Mouse (Mus musculus): Measurements from ENCODE around the gene Nadsyn1.

Nadsyn1 gene

GRCm38 (mm10) chr7:143801195-143802065 lies 21.2 kb downstream of the Nadsyn1 start:
- DNase-seq (ENCODE audit: low spot score), result no peak

- DNase-seq (ENCODE audit: low spot score), result no peak
Measured at GRCm38 (mm10) chr7:143800770-143801169, 21.9 kb downstream of the Nadsyn1 start.

DNA sequence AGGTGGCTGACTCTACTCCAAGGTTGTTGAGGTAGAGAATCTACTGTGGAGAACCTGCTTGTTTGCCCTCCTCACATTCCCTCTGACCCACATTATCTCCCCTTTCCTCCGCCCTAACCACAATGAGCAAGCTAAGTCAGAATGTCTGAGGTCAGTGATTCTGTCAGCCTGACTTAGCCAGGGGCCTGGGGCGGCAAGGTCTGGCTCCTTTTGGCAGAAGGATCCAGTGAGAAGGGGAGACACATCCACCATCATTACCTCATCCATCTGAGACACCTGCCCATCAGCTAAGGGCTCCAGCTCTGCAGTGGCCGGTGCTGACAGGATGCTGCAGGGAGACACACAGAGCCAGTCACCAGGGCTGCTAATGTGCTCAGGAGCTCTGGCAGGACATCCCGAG lies 23.9 kb downstream of the Nadsyn1 start:
- no peak for DNase-seq (ENCODE audit: low spot score)

- DNase-seq (ENCODE audit: low spot score), result no peak
Measured at GRCm38 (mm10) chr7:143793121-143793520, 29.5 kb downstream of the Nadsyn1 start.

DNA sequence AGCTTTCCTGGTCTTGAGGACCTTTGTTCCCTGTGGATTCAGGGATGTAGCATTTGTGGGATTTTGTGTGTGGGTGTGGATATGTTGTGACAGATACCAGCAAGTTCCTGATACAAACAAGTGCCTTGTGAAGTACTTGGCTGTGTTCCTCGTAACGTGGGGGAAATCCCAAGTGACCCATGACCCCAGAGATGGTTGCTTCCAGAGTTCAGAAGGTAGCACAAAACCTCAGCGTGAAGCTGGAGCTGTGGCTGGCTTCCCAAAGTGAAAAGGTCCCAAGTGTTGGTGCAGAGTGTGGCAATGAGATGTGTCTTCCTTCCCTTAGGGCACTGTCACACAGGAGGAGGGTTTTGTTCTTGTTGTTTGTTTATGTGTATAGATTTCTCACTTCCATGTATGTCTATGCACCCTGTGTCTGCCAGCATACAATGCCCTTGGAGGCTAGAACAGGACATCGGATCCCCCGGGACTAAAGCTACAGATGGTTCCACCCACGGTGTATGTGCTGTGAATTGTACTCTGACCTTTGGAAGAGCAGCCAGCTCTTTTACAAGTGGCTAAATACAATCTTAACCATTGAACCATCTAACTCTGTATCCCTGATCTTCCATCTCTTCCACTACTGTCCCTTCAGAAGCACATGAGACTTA lies 30.2 kb downstream of the Nadsyn1 start:
- no peak for DNase-seq (ENCODE audit: low spot score)

GRCm38 (mm10) chr7:143783996-143784829 lies 38.4 kb downstream of the Nadsyn1 start, which contains the start of gene Mrgpre:
Gene Mrgpre, minus strand, starts transcription at chr7:143784500.
- DNase-seq (ENCODE audit: low spot score), result peak; percentile 46

DNA sequence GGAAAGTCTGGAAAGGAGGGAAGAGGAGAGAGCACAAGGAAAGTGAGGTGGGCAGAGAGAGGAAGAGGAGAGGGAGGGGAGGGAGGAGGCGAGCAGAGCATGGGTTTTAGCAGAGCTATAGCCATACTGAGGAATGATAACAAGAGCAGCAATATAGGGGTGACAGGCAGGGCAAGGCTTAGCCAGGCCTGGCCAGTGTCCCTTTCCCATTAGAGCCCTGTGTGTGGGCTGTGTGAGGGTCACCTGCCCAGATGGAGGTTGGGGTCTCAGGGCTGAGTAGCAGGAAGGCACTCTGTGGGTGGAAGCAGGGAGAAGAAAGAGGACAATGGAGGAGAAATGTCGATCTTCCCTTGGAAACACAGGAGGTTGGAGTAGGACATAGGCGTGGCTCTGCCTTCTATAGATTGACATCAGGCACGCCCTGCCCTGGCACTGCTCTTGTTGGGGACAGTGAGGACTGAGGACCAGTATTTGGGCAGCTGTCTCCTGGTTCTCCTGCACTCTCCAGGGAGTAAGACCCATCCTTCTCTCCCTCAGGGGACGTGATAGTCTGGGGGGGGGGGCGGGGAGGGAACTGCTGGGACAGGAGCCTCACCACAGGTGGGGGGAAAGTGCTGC lies 39.2 kb downstream of the Nadsyn1 start:
- no peak for DNase-seq (ENCODE audit: low spot score)

GRCm38 (mm10) chr7:143777375-143777774 lies 45.3 kb downstream of the Nadsyn1 start:
- DNase-seq (ENCODE audit: low spot score), result no peak

DNA sequence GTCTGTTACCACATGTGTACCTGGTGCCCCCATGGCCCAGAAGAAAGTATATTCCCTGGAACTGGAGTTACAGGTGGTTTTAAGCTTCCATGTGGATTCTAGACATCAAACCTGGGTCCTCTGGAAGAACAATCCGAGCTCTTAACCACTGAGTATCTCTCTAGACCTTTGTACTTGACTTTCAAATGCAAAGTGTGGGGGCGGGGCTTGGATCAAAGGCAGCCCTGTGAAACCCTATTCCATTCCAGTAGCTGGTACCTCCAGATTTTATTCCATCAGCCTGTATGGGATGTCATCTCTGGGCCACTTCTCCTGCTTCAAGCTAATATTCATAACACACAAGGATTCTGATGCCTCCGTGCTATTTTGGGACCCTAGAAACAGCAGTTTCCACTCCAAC lies 46.5 kb downstream of the Nadsyn1 start:
- no peak for DNase-seq (ENCODE audit: low spot score)

GRCm38 (mm10) chr7:143769461-143769860 lies 53.2 kb downstream of the Nadsyn1 start:
- DNase-seq (ENCODE audit: low spot score), result no peak

DNA sequence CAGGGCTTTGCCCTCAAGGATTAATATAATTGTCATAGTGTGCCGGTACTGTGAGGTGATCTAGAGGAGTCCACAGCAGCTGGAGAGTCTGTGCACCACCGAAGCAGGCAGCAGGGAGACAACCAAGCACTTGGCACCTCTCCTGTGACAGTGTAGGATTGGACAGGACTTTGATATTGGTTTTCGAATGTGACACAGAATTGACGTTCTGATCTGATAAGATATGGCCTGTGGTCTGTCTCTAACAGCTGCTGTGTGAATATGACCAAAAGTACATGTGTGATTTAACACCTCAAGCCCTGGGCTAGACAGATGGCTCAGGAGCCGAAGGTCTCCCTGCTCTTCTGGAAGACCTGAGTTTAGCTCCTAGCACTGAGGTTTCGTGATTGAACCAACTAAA lies 54.4 kb downstream of the Nadsyn1 start:
- no peak for DNase-seq (ENCODE audit: low spot score)

- no peak for DNase-seq (ENCODE audit: low spot score)
Measured at GRCm38 (mm10) chr7:143766893-143767292, 55.8 kb downstream of the Nadsyn1 start, which contains the start of gene Mrgprg. Gene Mrgprg, minus strand, starts transcription at chr7:143766993.

DNA sequence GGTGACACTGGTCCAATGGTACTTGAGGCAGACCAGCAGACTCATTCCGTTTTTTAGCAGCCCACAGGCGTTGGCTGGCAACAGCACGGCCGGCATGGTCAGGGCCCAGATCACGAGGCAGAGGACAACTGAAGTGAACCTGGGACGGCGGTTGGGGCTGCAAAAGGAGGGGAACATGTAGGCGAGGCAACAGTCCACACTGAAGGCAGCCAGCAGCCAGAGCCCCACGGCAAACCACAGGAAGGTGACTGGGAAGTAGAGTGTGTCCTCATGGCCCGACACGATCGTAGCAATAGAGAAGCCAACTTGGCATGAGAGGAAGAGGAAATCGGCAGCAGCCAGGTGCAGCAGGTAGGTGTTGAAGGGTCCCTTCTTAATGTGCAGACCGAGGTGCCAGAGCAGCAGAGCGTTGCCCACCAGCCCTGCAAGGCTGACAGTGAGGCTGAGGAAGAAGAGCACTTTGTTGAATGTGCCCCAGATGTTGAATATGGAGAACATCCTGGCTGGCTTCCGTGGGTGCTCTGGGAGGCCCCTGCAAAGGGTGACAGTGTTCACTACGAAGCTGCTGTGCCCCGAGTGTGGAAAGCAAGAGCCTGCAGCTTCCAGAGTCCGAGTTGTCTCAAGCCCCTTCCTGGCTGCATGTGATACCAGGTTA lies 57.6 kb downstream of the Nadsyn1 start:
- no peak for DNase-seq (ENCODE audit: low spot score)

GRCm38 (mm10) chr7:143763794-143764193 lies 58.9 kb downstream of the Nadsyn1 start:
- DNase-seq (ENCODE audit: low spot score), result no peak

DNA sequence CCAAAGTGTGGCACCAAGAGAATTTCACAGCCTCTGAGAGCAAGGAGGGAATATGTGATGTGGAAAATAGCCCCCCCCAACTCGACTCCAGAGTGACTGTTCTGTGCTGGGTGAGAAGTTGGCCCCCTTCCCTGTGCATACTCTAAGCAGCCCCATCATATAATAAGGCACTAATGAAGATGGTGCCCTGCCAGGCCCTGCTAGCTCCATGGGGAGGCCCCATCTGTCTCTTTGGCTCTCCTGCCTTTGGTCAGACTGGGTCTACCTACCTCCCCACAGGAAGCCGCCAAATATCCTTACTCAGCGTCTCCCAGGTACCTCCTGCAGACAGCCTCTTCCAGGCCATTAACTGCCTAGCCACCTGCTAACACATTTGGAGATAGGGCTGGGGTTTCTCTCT lies 63.7 kb downstream of the Nadsyn1 start:
- no peak for DNase-seq (ENCODE audit: low spot score)

GRCm38 (mm10) chr7:143757696-143758095 lies 65.0 kb downstream of the Nadsyn1 start:
- DNase-seq (ENCODE audit: low spot score), result no peak

DNA sequence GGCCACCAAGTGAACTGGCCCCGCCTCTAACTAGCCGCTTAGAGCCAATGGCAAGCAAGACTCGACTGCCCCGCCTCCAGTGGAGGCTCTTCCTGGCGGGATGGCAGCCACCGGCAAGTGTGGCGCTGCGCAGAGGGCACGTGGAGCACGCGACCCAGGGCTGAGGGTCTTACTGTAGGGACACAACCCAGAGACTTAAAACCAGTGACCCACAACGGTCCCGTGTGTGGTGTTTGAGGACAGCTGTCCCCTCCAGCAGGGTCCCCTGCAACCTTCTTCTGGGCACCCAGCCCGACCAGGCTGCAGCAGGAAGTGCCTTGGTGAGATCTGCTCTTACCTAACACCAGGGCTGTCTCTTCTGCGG lies 65.6 kb downstream of the Nadsyn1 start:
- DNase-seq (ENCODE audit: low spot score), result no peak

GRCm38 (mm10) chr7:143756125-143757026 lies 66.3 kb downstream of the Nadsyn1 start, which contains the start of gene Osbpl5:
Gene Osbpl5, minus strand, starts transcription at chr7:143756985.
- no peak for DNase-seq (ENCODE audit: low spot score)

DNA sequence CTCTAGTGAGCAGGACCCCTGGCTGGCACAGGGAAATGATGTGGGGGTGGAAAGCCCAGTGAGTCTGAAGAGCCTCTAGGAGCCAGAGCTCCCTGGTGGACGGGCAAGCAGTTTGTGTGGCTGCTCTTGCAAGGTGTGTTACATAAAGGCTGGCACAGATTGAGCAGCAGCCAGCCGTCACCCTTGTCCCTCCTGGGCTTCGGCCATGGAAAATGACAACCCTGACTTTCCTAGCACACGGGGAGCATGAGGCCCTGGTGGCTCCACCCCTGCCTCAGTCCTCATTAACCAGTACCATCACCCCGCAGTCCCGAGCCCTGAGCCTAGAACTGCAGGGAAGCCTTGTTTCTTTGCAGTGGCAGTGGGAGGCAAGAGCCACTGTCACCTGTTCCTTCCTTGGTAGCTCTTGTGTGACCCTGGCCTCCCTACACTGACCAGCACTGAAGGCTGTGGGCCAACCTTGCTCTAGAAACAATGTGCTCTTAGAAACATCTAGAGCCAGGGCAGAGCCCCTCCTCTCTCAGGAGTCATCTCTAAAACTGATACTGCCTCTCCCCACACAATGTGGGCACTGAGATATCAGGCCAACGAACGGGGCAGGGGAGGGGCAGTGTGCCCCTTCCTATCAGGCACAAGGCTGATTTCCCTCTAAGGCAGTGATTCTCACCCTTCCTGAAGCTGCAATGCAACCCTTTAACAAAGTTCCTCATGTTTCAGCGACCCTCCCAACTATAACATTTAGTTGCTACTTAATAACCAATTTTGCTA lies 67.1 kb downstream of the Nadsyn1 start:
- DNase-seq (ENCODE audit: low spot score), result no peak
